In the genomic region with DNA sequence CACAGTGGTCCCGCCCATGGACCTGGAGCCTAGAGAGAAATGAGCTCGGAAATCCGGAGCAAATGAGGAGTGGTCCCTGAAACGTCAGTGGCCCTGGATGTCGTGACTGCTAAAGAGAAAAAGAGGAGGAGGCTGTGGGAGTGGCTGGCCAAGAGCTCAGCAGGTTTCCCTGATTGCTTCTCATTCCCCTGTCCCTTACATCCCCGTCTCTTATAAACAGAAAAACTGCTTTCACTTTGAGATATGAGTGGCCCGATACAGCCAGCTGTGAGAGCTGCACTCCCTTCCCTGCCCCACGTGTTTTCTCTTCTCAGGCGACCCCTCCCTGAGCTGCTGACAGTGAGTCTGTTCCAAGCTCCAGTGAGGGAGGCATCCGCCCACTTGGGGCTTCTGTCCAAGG, we compare ENCODE assay signal across 8 mouse cellular contexts. TPM values are rescaled to one million over a fixed set of nuclear protein-coding genes. Genes with fewer than 3 reads are reported as not detected.
DNase-seq lines count a peak whose midpoint lies in the region; ATAC-seq and TF ChIP-seq lines count a peak whose summit lies in the region.
"Not testable (repeated sequence)": the region's sequence is repeated elsewhere in the genome, so short reads cannot be mapped to it uniquely, and the experiment has no call there.

No protein-coding gene starts in this region.

- TF ChIP-seq CTCF in bone marrow macrophage, adult 2 months (IDR thresholded peaks at IDR 0.05; ENCODE audit: low read depth, low read length); lung, adult 2 months (IDR thresholded peaks at IDR 0.05; ENCODE audit: insufficient read depth, low read length): not testable (repeated sequence)

- H3K4me2 ChIP-seq in heart, embryonic 11.5 days = peak overlapping the region; percentile 32; the same call in 1 of the 2 replicates
- peak overlapping the region; percentile 43; the same call in 1 of the 2 replicates for H3K4me2 ChIP-seq in intestine, embryonic 15.5 days (replicated peaks)
- peak overlapping the region; percentile 27; the same call in 1 of the 2 replicates for H3K4me2 ChIP-seq in limb, embryonic 12.5 days
- peak overlapping the region; percentile 55 for H3K4me2 ChIP-seq in myocyte (ENCODE audit: low read depth)

- H3K27me3 ChIP-seq in heart, embryonic 11.5 days (ENCODE audit: control insufficient read depth, insufficient read depth, low read length); intestine, embryonic 15.5 days (replicated peaks); limb, embryonic 12.5 days; myocyte (ENCODE audit: control insufficient read depth, insufficient read depth, insufficient read length): not testable (repeated sequence)

- not testable (repeated sequence) for H3K79me2 ChIP-seq in myocyte (ENCODE audit: control insufficient read depth, insufficient read depth)

- H3K4me1 ChIP-seq in bone marrow macrophage, adult 2 months (ENCODE audit: control insufficient read depth, insufficient read depth, low read length); intestine, embryonic 15.5 days (replicated peaks): not testable (repeated sequence)
- H3K4me1 ChIP-seq in heart, embryonic 11.5 days (ENCODE audit: control insufficient read depth, insufficient read depth, low read length) = peaks cover 11% of the 10 kb centered on the region
- peaks cover 12% of the 10 kb centered on the region for H3K4me1 ChIP-seq in limb, embryonic 12.5 days (replicated peaks)
- H3K4me1 ChIP-seq in lung, adult 2 months (ENCODE audit: control insufficient read depth, insufficient read depth, low read length) = peaks cover 11% of the 10 kb centered on the region

- H3K27ac ChIP-seq in bone marrow macrophage, adult 2 months (ENCODE audit: insufficient read depth, low read depth, low read length); heart, embryonic 11.5 days (ENCODE audit: low read depth, low read length); intestine, embryonic 15.5 days; limb, embryonic 12.5 days: not testable (repeated sequence)

- 5% methylated on average over 9 of the region's 10 CpGs for WGBS in heart, embryonic 11.5 days (ENCODE audit: insufficient replicate concordance)
- 3% methylated on average over 10 of the region's 10 CpGs for WGBS in intestine, embryonic 15.5 days
- WGBS in limb, embryonic 12.5 days = 9% methylated on average over 10 of the region's 10 CpGs
- WGBS in lung, adult 2 months = 2% methylated on average over 10 of the region's 10 CpGs

- peak; percentile 70 for DNase-seq in CD4-positive helper T cell, adult 2 months (ENCODE audit: low read depth, low spot score)
- peak; percentile 45 for DNase-seq in lung, adult 2 months
- peak; percentile 30 for DNase-seq in thymus, postnatal 14 days

- TF ChIP-seq POLR2A in bone marrow macrophage, adult 2 months (IDR thresholded peaks at IDR 0.05; ENCODE audit: borderline replicate concordance, low read depth, low read length); lung, adult 2 months (IDR thresholded peaks at IDR 0.05; ENCODE audit: borderline replicate concordance, extremely low read depth, low read depth, low read length); myocyte (IDR thresholded peaks at IDR 0.05; ENCODE audit: insufficient read length, low read depth): not testable (repeated sequence)

- H3K9me3 ChIP-seq in heart, embryonic 11.5 days (replicated peaks; ENCODE audit: control insufficient read depth, low read length); intestine, embryonic 15.5 days; limb, embryonic 12.5 days: not testable (repeated sequence)

- H3ac ChIP-seq in myocyte (ENCODE audit: control insufficient read depth, insufficient read length) = not testable (repeated sequence)

- not testable (repeated sequence) for H3K36me3 ChIP-seq in heart, embryonic 11.5 days (ENCODE audit: control insufficient read depth, insufficient read depth, low read length); intestine, embryonic 15.5 days; limb, embryonic 12.5 days; myocyte (ENCODE audit: control insufficient read depth, insufficient read depth)

- H3K9ac ChIP-seq in heart, embryonic 11.5 days (ENCODE audit: low read depth, low read length); intestine, embryonic 15.5 days; limb, embryonic 12.5 days (replicated peaks): not testable (repeated sequence)

- peak overlapping the region; percentile 36 for H3K4me3 ChIP-seq in bone marrow macrophage, adult 2 months (ENCODE audit: insufficient read depth, low read length)
- H3K4me3 ChIP-seq in heart, embryonic 11.5 days (ENCODE audit: low read depth, low read length); intestine, embryonic 15.5 days (replicated peaks); limb, embryonic 12.5 days (replicated peaks): not testable (repeated sequence)
- peak overlapping the region; percentile 11 for H3K4me3 ChIP-seq in lung, adult 2 months (replicated peaks; ENCODE audit: extremely low read depth, low read depth, low read length)
- H3K4me3 ChIP-seq in myocyte = peak overlapping the region; percentile 10

- not testable (repeated sequence) for ATAC-seq in heart, embryonic 11.5 days (replicated peaks; ENCODE audit: insufficient number of reproducible peaks, low FRiP score, low TSS enrichment); intestine, embryonic 15.5 days; limb, embryonic 12.5 days (ENCODE audit: insufficient number of reproducible peaks, insufficient read depth, low FRiP score, low TSS enrichment, low read depth)

RNA-seq across cellular contexts. Expression of gene Zfp53, which starts 14.1 kb away (rescaled TPM):
- 13.5 and 13.8 TPM in 2 replicates for polyA plus RNA-seq in bone marrow macrophage, adult 2 months (2012; ENCODE audit: insufficient read depth, insufficient read length, missing spikeins)
- polyA plus RNA-seq in heart, embryonic 11.5 days (2014; fragmentation: Nextera tagmentation; extraction: Ambion mirVana) = 5.4 and 6.2 TPM in 2 replicates
- polyA plus RNA-seq in intestine, embryonic 15.5 days (2015; fragmentation: Nextera tagmentation; extraction: Ambion mirVana) = 12.2 and 14.5 TPM in 2 replicates
- 9.6 TPM in 2 replicates for polyA plus RNA-seq in limb, embryonic 12.5 days (2016; fragmentation: Nextera tagmentation; extraction: Ambion mirVana)
- polyA plus RNA-seq in lung, adult 2 months (2012; rRNA removed) = 1.5 and 1.8 TPM in 2 replicates
- polyA plus RNA-seq in myocyte (2012; fragmentation: generic; extraction: Trizol) = 1.5 TPM

RNA-seq across cellular contexts. Expression of gene Zfp51, which starts 24.6 kb away (rescaled TPM):
- polyA plus RNA-seq in bone marrow macrophage, adult 2 months (2012; ENCODE audit: insufficient read depth, insufficient read length, missing spikeins) = 5.9 and 8.1 TPM in 2 replicates
- polyA plus RNA-seq in heart, embryonic 11.5 days (2014; fragmentation: Nextera tagmentation; extraction: Ambion mirVana) = 12.1 and 13.8 TPM in 2 replicates
- polyA plus RNA-seq in intestine, embryonic 15.5 days (2015; fragmentation: Nextera tagmentation; extraction: Ambion mirVana) = 13.1 and 14.4 TPM in 2 replicates
- polyA plus RNA-seq in limb, embryonic 12.5 days (2016; fragmentation: Nextera tagmentation; extraction: Ambion mirVana) = 15.4 and 16.3 TPM in 2 replicates
- polyA plus RNA-seq in lung, adult 2 months (2012; rRNA removed) = 0.69 and 1.3 TPM in 2 replicates
- polyA plus RNA-seq in myocyte (2012; fragmentation: generic; extraction: Trizol) = 1.5 TPM

RNA-seq across cellular contexts. Expression of gene Zfp54, which starts 51.7 kb away (rescaled TPM):
- 2.7 and 3.8 TPM in 2 replicates for polyA plus RNA-seq in bone marrow macrophage, adult 2 months (2012; ENCODE audit: insufficient read depth, insufficient read length, missing spikeins)
- polyA plus RNA-seq in heart, embryonic 11.5 days (2014; fragmentation: Nextera tagmentation; extraction: Ambion mirVana) = 4.0 TPM in 2 replicates
- 5.9 and 6.5 TPM in 2 replicates for polyA plus RNA-seq in intestine, embryonic 15.5 days (2015; fragmentation: Nextera tagmentation; extraction: Ambion mirVana)
- polyA plus RNA-seq in limb, embryonic 12.5 days (2016; fragmentation: Nextera tagmentation; extraction: Ambion mirVana) = 2.4 and 2.8 TPM in 2 replicates
- polyA plus RNA-seq in lung, adult 2 months (2012; rRNA removed) = 0.83 and 1.1 TPM in 2 replicates
- polyA plus RNA-seq in myocyte (2012; fragmentation: generic; extraction: Trizol) = 0.59 TPM
